Mouse (Mus musculus): ENCODE measurements at regions not wholly inside any gene's neighbourhood (a gene's known extent, or its start where the extent isn't known, plus 50 kb on each side); places are given as distances from the start of the nearest gene placed in this dataset.

- no peak for DNase-seq
These were observed 544.8 kb upstream of the Tpk1 start for GRCm38 (mm10) chr6:44210901-44211300.

GRCm38 (mm10) chr6:44204477-44204876 lies 538.4 kb upstream of the Tpk1 start:
- DNase-seq: no peak

DNA sequence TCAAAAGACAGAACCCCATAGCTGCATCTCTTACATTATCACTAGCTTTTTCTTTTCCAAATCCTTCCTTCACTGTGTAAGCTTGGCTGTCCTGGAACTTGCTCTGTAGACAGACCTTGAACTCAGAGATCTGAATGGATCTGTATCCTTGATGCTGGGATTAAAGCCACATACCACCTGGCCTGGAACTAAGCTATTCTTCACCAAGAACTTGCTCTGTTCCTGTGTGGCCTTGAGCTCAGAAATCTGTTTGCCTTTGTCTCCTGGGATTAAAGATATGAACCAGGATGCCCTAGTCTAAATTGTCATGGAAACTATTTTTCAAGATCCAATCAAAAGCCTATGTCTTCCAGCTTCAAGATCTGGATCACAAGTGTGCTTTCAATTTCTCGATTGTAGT lies 537.8 kb upstream of the Tpk1 start:
- DNase-seq: no peak

- peak; percentile 12 to 13 for DNase-seq
These were observed 513.8 kb upstream of the Tpk1 start for GRCm38 (mm10) chr6:44179927-44180326.

All from cerebellum, postnatal 14 days (tissue).